Mouse (Mus musculus) G1E-ER4 (cell line): ENCODE data around the gene Trip4. TPM values are rescaled to one million over a fixed set of nuclear protein-coding genes. Genes with fewer than 3 reads are reported as not detected.

Experiments
- GATA1 ChIP-seq: IDR thresholded peaks from one replicate; pipeline ENCODE4 v1.8.0; 2012; ENCODE audit warnings: low read length, inconsistent platforms
- polyA plus RNA-seq: library from polyadenylated mRNA; stranded (reverse); fragments of >175 nt; gene quantifications from 2 replicates; pipeline ENCODE4 v1.2.3, GENCODE M21; 2012

Gene Trip4
- polyA plus RNA-seq, 1 experiment = 3.3 TPM

DNA sequence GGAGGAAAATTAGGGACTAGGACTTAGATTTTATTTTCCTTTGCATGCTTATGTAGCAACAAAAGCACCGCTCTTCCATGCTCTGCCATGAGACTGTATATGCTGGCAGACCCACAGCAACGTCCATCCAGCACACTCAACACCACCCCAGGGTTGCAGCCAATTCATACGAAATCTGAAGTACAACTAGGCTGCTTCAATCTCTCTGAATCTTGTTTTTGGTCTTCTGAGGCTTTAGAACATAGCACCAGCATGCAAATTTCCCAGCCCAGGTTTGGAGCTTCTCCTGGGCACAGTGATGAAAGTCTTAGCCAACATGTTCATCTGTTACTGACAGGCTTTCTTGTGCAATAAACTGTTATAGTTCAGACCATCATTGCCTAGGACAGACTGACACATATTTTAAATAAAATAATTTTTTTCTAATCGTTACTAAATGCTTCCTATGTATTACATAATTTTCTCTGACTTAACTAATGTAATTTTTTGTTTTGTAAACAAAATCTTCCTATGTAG, 120.7 kb downstream of the Trip4 start:
- TF ChIP-seq GATA1 = no peak

DNA sequence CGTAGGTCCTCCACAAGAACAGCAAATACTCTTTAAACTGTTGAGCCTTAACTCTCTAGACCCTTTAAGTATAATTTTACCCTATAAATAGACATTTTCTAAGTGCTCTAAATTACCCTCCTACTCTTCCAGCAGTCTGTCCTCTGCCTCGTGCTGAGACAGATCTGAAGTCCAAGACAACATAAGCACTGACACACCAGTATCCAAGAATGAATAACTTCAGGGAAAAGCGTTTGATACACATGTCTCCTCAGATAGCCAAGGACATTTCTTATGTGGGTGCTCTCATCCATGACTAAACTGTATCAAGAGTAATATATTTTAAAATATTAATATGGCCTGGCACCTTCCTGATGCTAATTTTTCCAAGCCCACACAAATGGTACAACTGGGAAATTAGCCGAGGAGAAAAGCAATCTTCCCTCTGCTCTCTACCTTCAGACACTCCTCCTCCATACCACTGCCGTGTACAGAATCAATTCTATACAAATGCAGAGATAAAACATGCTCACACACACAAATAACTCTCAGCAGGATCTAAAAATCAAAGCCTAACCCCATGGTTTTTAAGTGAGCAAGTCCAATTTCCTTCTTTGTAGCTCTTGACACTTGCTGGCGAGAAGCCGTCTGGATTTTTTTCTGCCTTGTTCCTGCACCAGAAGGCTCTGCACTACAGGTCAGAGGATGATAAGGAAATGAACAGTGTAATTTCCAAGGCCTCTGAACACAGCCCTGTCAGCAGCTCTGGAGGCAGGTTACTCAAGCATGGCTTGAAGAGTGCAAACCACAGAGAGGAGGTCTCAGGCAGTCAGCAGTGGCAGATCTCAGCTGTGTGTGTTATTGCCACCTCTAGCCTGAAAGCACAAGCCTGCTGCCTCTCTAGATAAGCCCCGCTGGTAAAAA, 121.5 kb downstream of the Trip4 start:
- peak; percentile 16 for TF ChIP-seq GATA1

DNA sequence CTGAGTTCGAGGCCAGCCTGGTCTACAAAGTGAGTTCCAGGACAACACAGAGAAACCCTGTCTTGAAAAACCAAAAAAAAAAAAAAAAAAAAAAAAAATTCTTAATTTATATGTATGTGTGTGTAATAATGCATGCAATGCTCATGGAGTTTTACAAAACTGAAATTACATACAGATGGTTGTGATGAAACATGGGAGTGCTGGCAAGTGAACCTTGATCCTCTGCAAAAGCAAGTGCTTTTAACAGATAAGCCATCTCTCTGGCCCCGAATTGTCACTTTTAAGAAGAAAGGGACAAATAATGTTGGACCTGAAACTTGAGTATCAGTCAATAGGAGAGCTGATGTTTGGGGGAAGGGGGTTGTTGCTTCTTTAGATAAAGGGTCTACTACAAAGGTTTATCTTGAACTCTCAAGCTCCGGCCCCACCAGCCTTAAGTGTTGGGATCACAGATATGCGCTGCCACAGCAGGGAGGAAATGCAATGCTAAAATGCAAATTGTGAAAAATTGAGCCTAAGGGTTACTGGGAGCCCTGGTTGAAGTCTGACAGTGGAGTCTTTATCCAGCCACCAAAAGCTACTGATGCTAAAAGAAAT, 122.7 kb downstream of the Trip4 start:
- TF ChIP-seq GATA1 = peak; percentile 51

Other genes starting within 250 kb of the Trip4 start
- gene Oaz2, start 240.8 kb downstream of the Trip4 start, polyA plus RNA-seq = 88.1 and 114 TPM in 2 replicates
- gene Zfp609, start 81.2 kb downstream of the Trip4 start, polyA plus RNA-seq = 48.1 and 92.4 TPM in 2 replicates
- gene Pclaf, start 18.6 kb downstream of the Trip4 start, polyA plus RNA-seq = 1.4 and 2.1 TPM in 2 replicates
- gene Csnk1g1, start 130 bp upstream of the Trip4 start, polyA plus RNA-seq = 6.5 and 8.1 TPM in 2 replicates
- gene Ppib, start 151.4 kb upstream of the Trip4 start, polyA plus RNA-seq = 31.6 and 94.9 TPM in 2 replicates
- 0.02 TPM in 1 of 2 replicates, not detected in the other for gene Snx22, start 160.9 kb upstream of the Trip4 start, polyA plus RNA-seq
- 211 and 311 TPM in 2 replicates for gene Snx1, start 217.8 kb upstream of the Trip4 start, polyA plus RNA-seq
- 19.6 and 24.0 TPM in 2 replicates for gene Ciao2a, start 217.8 kb upstream of the Trip4 start, polyA plus RNA-seq
- 20.6 and 28.5 TPM in 2 replicates for gene Dapk2, start 249.4 kb upstream of the Trip4 start, polyA plus RNA-seq